Mouse (Mus musculus): Measurements from ENCODE around the gene Mrpl45.

DNA sequence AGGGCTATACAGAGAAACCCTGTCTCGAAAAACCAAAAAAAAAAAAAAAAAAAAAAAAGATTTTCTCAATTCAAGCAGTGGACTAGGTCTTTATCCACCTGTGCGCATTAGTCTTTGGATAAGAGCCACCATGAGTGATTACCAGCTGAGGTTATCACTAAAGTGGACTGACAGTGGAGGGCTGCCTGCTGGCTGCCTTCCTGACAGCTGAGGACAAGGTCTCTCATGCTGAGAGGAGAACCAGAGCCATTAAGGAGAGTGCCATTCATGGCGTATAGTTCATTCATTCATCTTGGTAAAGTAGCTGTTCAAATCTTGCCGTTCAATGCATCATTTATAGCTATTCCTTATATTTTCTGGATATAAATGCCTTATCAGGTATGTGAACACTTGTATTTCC, 19.0 kb upstream of the Mrpl45 start:
- no peak for TF ChIP-seq CTCF (IDR thresholded peaks at IDR 0.05; ENCODE audit: extremely low read depth, insufficient read length, insufficient replicate concordance, low read depth, low read length)
- no peak for TF ChIP-seq POLR2A (IDR thresholded peaks at IDR 0.05; ENCODE audit: low read depth, low read length)

All from small intestine, adult 2 months (tissue).